Mouse (Mus musculus) thymus, adult 2 months (tissue): ENCODE measurements around the gene Adgrv1. TPM values are rescaled to one million over a fixed set of nuclear protein-coding genes. Genes with fewer than 3 reads are reported as not detected.

Source experiments
- DNase-seq: peaks from one replicate; pipeline ENCODE4 v3.0.0; 2021
- H3K27ac ChIP-seq: fragments of 200-500 bp; 2 replicates; pipeline ENCODE4 v1.5.1; 2012; ENCODE audit warnings: low read length, control low read depth; ENCODE audit not compliant: control insufficient read depth, insufficient read depth
- H3K27me3 ChIP-seq: fragments of 200-500 bp; 2 replicates; pipeline ENCODE4 v1.6.1; 2012; ENCODE audit warnings: mild to moderate bottlenecking, low read length, moderate library complexity, mixed read lengths; ENCODE audit not compliant: control insufficient read depth, insufficient read depth
- H3K36me3 ChIP-seq: fragments of 200-500 bp; 2 replicates; pipeline ENCODE4 v1.6.1; 2012; ENCODE audit warnings: mild to moderate bottlenecking, low read length, moderate library complexity; ENCODE audit not compliant: control insufficient read depth, insufficient read depth
- H3K4me1 ChIP-seq: fragments of 200-500 bp; replicated peaks from 2 replicates; pipeline ENCODE4 v1.6.1; 2012; ENCODE audit warnings: low read length; ENCODE audit not compliant: control insufficient read depth, insufficient read depth
- H3K4me3 ChIP-seq: fragments of 200-500 bp; 2 replicates; pipeline ENCODE4 v1.5.1; 2012; ENCODE audit warnings: mild to moderate bottlenecking, low read length, control low read depth, moderate library complexity; ENCODE audit not compliant: control insufficient read depth, insufficient read depth
- CTCF ChIP-seq: fragments of 200-500 bp; IDR thresholded peaks from 2 replicates; pipeline ENCODE4 v1.5.1; 2012; ENCODE audit warnings: mild to moderate bottlenecking, control low read depth, low read length, moderate library complexity, borderline replicate concordance; ENCODE audit not compliant: control insufficient read depth, poor library complexity, insufficient read depth; ENCODE audit errors: extremely low read depth
- POLR2A ChIP-seq: fragments of 200-500 bp; IDR thresholded peaks from 2 replicates; pipeline ENCODE4 v1.6.1; 2012; ENCODE audit warnings: mild to moderate bottlenecking, low read length, control low read depth, moderate library complexity; ENCODE audit not compliant: control insufficient read depth, poor library complexity, insufficient read depth; ENCODE audit errors: extremely low read depth
- WGBS: fragments of 180-500 bp; shearing (Covaris S2); methylation state at CpG from one replicate; pipeline ENCODE4 v1.1.7; 2018; 5-methylcytosine and 5-hydroxymethylcytosine counted together
- polyA plus RNA-seq: library from polyadenylated mRNA; depleted of rRNA; stranded (reverse); fragments of >200 nt; gene quantifications from 2 replicates; pipeline ENCODE4 v1.2.3, GENCODE M21; 2012

Adgrv1 gene
- polyA plus RNA-seq, 1 experiment = 0.27 TPM

DNA sequence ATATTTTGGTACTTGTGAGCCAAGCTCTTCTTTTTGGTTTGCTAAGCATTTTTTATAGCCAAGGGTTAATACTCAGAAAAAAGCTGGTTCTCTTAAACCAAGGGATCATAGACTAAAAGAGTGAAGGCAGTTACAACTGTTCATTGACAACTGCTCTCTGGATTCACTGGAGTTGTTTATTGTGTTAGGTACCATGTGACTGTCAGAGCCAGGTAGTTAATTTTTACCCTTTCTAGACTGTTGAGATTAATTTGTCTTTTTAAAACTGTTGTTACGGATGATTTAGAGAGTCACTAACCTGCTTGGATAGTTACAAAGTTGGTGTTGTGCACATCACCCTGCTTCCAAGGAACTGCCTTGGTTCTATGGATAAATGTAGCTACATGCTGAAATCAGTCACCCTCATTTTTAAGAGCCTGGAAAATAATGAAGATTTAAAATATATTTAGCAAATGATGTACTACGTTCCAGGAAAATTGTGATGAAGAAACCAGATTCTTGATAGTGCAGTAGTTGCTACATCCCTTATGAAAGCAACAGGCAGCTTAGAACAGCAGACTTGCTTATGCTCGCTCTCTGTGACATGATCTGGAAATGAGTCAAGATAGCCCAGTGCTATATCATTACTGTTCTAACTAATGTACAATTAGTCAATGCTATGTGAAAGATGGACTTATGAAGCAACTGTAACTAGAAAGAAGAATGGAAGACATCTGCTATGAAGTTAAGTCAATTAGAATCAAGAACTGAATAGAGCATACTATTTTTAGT is 309.2 kb downstream of the Adgrv1 start:
- no peaks in the 10 kb centered on the region for H3K4me1 ChIP-seq
- WGBS = 95% methylated on average over 3 of the region's 3 CpGs
- H3K27me3 ChIP-seq = no peaks in the 10 kb centered on the region
- H3K27ac ChIP-seq = no peak overlapping the region
- H3K4me3 ChIP-seq = no peak overlapping the region
- H3K36me3 ChIP-seq = no peaks in the 10 kb centered on the region
- DNase-seq = no peak
- TF ChIP-seq CTCF (no peak), POLR2A (no peak)

DNA sequence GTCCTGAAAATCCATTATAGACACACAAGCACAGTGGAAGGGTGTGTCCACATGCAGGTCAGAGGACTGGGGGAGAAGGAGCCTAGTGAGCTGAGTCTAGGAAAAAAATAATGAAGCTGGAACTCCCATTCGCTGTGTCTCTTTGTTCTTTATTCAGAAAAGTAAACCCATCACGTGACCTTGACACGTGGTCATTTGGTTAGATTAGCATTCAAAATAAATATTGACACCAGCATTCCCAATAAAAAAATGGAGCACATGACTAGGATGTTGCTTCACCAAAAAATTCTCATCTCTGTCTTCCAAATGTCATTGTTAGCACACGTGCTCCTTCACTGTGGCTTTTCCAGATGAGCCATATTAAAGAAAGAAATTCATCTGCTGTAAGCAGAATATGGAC is 316.4 kb downstream of the Adgrv1 start:
- DNase-seq = no peak
- TF ChIP-seq POLR2A = no peak
- TF ChIP-seq CTCF = no peak
- Histone ChIP-seq H3K36me3 (no peaks in the 10 kb centered on the region), H3K27ac (no peak overlapping the region), H3K4me1 (no peaks in the 10 kb centered on the region), H3K27me3 (no peaks in the 10 kb centered on the region), H3K4me3 (no peak overlapping the region)
- WGBS = 95% methylated on average over 4 of the region's 4 CpGs

DNA sequence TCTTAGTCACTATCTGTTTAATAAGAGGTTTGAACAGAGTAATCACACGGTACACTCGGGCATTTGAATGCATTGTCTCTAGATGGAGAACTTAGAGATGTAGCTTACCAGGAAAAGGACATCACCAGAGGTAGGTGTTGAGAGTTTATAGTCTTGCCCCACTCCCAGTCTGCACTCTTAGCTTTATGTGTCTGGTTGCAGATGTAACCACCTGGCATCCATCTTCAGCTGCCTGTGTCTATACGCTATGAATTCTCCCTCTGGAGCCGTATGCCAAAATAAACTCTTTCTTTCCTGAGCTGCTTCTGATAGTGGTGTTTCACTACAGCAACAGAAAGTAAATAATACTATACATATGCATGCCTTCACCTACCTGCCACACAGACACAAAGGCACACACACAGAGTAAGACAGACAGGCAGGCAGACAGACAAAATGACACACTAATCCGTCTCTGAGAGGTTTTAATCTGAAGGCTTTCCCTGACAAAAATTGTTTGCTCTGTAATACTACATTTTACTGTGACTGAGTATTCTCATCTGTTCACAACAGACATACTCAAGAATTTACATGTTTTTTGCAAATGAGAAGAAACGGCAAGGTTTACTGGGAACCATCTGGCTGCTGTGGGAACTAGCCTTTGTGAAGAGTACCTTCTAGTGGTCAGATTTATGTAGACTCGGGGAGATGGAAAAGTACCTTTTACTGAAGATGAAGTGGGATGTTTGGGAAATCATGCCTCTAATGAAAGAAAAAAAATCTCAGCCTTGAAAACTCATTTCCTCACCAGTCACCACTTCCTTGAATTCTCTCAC is 318.4 kb downstream of the Adgrv1 start:
- Histone ChIP-seq H3K27ac (no peak overlapping the region), H3K4me1 (no peaks in the 10 kb centered on the region)
- TF ChIP-seq CTCF (no peak), POLR2A (no peak)

DNA sequence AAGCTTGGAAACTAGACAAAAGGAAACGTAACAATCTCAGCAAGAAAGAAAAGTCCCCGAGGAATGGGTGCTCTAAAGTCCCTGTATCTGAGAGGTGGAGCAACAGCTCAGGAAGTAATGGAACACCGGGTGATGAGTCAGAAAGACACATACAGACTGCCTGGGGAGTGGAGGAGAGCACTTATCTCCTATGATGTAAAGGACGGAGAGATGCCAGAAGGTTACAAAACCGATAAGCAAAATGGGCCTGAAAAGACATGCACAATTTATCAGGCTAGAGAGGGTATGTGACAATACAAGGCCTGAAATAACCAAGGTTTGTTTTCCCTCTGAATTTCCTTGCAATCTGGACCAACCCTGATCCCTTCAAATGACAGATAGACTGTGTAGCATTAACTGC is 320.8 kb downstream of the Adgrv1 start:
- Histone ChIP-seq H3K27me3 (no peaks in the 10 kb centered on the region), H3K4me1 (no peaks in the 10 kb centered on the region), H3K27ac (no peak overlapping the region), H3K36me3 (no peaks in the 10 kb centered on the region), H3K4me3 (no peak overlapping the region)
- no peak for DNase-seq
- TF ChIP-seq POLR2A (no peak), CTCF (no peak)
- WGBS = 80% methylated on average over 5 of the region's 5 CpGs

More for the DNA sequence above, 318.4 kb downstream of the Adgrv1 start:
- no peaks in the 10 kb centered on the region for H3K27me3 ChIP-seq
- 72% methylated on average over 7 of the region's 7 CpGs for WGBS
- DNase-seq = no peak
- no peaks in the 10 kb centered on the region for H3K36me3 ChIP-seq
- no peak overlapping the region for H3K4me3 ChIP-seq

DNA sequence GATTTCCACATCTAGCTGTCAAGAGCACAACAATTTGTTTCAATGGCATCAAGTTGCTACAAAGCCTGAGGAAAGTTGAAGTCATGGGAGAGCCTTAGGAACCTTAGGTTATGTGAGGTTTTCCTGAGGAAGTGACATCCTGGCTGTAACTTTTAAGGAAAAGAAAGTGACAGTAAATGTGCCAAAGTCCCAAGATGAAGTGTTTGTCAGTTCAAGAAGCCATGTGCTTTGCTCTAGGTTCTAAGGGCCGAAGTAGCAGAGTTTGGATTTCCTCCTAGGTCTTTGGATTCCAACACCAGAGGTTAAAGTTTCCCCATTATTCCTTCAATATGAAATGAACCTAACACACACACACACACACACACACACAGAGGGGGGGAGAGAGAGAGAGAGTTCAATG is 332.1 kb downstream of the Adgrv1 start:
- Histone ChIP-seq H3K4me1 (no peaks in the 10 kb centered on the region), H3K36me3 (no peaks in the 10 kb centered on the region), H3K27me3 (no peaks in the 10 kb centered on the region), H3K4me3 (no peak overlapping the region), H3K27ac (no peak overlapping the region)
- no peak for DNase-seq
- no peak for TF ChIP-seq POLR2A
- TF ChIP-seq CTCF = no peak
- 93% methylated on average over 1 of the region's 1 CpGs for WGBS

DNA sequence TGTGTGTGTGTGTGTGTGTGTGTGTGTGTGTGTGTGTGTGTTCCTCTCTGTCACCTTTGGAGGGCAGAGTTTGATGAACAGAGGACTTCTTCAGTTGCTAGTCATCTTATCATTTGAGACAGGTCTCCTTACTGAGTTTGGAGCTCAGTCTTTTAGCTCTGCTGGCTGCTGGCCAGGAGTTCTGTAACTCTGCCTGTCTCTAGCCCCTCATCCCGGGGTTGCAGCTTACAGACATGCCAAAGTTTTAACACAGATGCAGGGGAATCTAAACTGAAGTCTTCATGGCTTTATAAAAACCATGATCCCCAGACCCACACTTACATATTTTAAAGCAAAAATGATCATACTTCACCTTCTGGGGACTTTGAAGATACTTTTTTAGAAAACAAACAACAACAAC is 338.8 kb downstream of the Adgrv1 start:
- H3K4me3 ChIP-seq = no peak overlapping the region
- no peaks in the 10 kb centered on the region for H3K27me3 ChIP-seq
- TF ChIP-seq POLR2A (no peak), CTCF (no peak)
- H3K27ac ChIP-seq = no peak overlapping the region
- H3K36me3 ChIP-seq = no peaks in the 10 kb centered on the region
- WGBS = 86% methylated on average over 1 of the region's 1 CpGs
- DNase-seq = no peak
- H3K4me1 ChIP-seq = no peaks in the 10 kb centered on the region
